Mouse (Mus musculus) gastrocnemius, postnatal 14 days (tissue): ENCODE measurements around the gene Aunip. TPM values are rescaled to one million over a fixed set of nuclear protein-coding genes. Genes with fewer than 3 reads are reported as not detected.

ENCODE experiments used
- DNase-seq: peaks from one replicate; pipeline ENCODE4 v3.0.0; 2021; ENCODE audit warnings: mixed read lengths
- intact Hi-C: fragments of 180-260 bp; cut with DNase I; formaldehyde crosslinking; loops from one replicate; pipeline ENCODE4 v1.15.1; 2025; ENCODE audit warnings: low total_unique reads
- microRNA-seq, 2 experiments: library from miRNA; unstranded; fragments of <30 nt; microRNA quantifications; one replicate each; pipeline ENCODE4 v1.2.0; 2021
- total RNA-seq, 2 experiments: library from RNA; stranded (reverse); gene quantifications; 2 replicates each; pipeline ENCODE4 v1.2.3; 2021

Aunip gene
- total RNA-seq, 2 experiments from 2014 or later: 0.29 to 0.86 TPM

- intact Hi-C loops: no loop called here
- no peak for DNase-seq
These were observed 59.0 kb downstream of the Aunip start for GRCm38 (mm10) chr4:134569831-134570230.

GRCm38 (mm10) chr4:134570704-134571451 lies 60.1 kb downstream of the Aunip start:
- intact Hi-C loops: no loop called here
- no peak for DNase-seq

- intact Hi-C loops: no loop called here
- DNase-seq: no peak
These were observed 61.9 kb downstream of the Aunip start for GRCm38 (mm10) chr4:134572449-134573300.

Small RNA genes lying within 50 kb of the gene (microRNA-seq; reads per million reads assigned to microRNA genes)
- 1.0 to 1.3 reads per million in 2 experiments for gene Gm23634
- 0 reads per million in 2 experiments for gene Mir6403

Other genes with a start within 250 kb of the Aunip start
- gene Pdik1l, start 223.1 kb upstream of the Aunip start, total RNA-seq: 1 to 10 TPM; 4.8 to 5.3 TPM
- 100 to 1,000 TPM; 103 to 224 TPM for gene Trim63, start 195.9 kb upstream of the Aunip start, total RNA-seq
- 1 to 10 TPM in 1 of 2 experiments, under 1 TPM in 1; 0.47 to 6.3 TPM for gene Slc30a2, start 167.8 kb upstream of the Aunip start, total RNA-seq
- 10 to 100 TPM; 36.3 to 37.2 TPM for gene Extl1, start 127.1 kb upstream of the Aunip start, total RNA-seq
- 1 to 10 TPM; 3.2 to 3.4 TPM for gene Pafah2, start 114.7 kb upstream of the Aunip start, total RNA-seq
- 10 to 100 TPM; 29.4 to 37.7 TPM for gene Stmn1, start 42.7 kb upstream of the Aunip start, total RNA-seq
- 1 to 10 TPM; 3.9 to 5.4 TPM for gene Paqr7, start 14.3 kb upstream of the Aunip start, total RNA-seq
- 100 to 1,000 TPM; 113 to 118 TPM for gene Mtfr1l, start 24.4 kb downstream of the Aunip start, total RNA-seq
- 10 to 100 TPM; 16.4 to 18.5 TPM for gene Selenon, start 41.2 kb downstream of the Aunip start, total RNA-seq
- gene Man1c1, start 193.3 kb downstream of the Aunip start, total RNA-seq: 1 to 10 TPM; 7.9 to 9.5 TPM